Mouse (Mus musculus): ENCODE data around the gene Gm10639.
"Not testable (repeated sequence)": the region's sequence is repeated elsewhere in the genome, so short reads cannot be mapped to it uniquely, and the experiment has no call there.

Gene Gm10639

DNA sequence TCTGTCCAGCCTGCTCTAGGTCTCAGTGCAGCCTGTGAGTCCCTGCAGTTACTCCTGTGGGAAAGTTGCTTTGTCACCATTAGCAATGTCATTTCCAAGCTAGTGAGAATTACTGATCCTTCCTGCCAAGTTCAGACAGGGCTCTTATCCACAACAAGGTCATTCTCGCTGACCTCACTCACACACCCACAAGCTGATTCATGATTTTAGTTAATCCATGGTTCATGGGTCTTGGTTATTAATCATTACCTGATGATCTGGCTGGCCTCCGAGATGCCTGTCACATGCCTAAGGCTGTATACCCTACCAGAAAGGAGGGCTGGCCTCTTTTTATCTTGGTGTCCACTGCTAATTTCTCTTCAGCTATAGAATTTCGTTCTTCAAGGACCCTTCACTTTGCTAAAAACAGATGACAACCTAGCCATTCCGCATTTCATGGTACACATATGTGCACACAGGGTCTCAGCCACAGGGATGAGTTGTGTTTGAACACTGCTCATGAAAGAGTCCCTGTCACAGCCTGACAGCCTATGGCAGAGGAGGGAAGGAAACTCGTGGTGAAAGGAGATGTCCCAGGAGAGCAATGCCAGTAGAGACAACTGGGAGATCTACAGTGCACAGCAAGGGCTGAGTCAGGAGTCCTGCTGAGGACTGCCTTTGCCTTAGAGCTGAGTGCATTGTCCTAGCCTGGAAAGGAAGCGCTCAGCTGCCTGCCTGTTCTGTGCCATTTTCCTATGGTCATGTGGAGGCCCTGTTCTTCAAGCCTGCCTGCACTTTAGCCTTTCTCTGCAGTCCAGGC is 58.7 kb downstream of the Gm10639 start:
- in situ Hi-C loops (cut with MseI, MboI): not testable (repeated sequence)

DNA sequence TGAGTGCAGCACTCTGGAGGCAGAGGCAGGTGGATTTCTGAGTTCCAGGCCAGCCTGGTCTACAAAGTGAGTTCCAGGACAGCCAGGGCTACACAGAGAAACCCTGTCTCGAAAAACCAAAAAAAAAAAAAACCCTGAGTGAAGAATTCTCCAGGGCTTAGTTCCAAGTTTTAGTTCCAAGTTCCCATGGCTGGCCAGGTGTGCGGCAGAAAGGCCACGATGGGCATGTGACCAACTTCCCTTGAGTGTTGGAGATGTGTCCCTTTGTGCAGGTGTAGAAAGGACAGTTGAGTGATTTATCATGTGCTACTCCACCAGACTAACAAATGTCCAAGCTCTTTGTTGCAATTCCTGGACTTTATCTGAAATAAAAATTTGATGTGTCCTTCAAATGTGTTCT is 59.4 kb downstream of the Gm10639 start:
- in situ Hi-C loops (cut with MseI, MboI): not testable (repeated sequence)

DNA sequence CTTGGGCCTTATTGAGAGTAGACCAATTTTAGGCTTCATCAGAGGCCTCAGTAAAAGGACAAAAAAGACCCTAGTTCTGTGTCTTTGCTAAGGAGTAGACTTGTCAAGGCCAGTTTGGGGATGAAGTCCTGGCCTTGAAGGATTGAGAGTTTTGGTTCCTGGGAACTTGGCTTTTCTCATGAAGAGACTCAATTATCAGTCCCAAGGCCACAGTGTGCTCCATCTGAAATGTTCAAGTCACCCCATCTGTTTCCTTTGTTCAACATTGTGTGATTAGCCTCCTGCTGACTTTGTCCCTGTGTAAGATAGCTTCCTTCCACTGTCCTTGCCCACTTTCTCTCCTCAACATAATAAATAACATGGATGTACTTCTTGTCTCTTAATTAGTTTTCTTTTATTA is 60.3 kb downstream of the Gm10639 start:
- in situ Hi-C loops (cut with MseI, MboI): not testable (repeated sequence)

DNA sequence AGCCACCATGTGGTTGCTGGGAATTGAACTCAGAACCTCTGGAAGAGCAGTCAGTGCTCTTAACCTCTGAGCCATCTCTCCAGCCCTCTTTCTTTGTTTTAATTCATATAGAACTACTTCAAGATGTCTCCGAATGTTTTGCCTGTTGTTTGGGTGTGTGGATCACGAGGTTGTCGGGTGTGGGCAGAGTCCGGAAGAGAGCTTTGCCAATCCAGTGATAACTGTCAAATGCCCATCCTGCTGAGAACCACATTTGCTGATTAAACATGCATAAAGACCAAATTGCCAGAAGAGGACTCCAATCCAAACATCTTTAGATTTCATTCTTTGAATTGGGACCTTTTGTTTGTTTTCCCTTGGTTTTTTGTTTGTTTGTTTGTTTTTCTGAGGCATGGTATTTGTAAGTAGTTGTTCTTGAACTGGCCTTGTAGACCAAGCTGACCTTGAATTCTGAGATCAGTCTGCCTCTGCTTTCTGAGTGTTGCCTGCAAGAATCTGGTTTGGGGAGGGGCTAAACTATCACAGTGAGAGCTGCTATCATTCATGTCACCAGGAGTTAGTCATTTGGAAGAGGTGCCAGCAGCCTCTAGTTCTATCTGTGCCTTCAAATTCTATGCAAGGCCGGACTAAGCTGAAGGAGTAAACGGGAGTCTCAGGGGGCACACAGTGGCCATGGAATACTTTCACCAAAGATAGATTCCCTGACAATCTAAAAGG is 61.9 kb downstream of the Gm10639 start:
- in situ Hi-C loops (cut with MseI, MboI): no loop called here

Data from mouse trophoblast stem cell (cell line).